Mouse (Mus musculus): ENCODE measurements at regions not wholly inside any gene's neighbourhood (a gene's known extent, or its start where the extent isn't known, plus 50 kb on each side); places are given as distances from the start of the nearest gene placed in this dataset.

- no peak for DNase-seq
Observed at GRCm38 (mm10) chr13:42592945-42593344, 87.5 kb upstream of the Phactr1 start.

DNA sequence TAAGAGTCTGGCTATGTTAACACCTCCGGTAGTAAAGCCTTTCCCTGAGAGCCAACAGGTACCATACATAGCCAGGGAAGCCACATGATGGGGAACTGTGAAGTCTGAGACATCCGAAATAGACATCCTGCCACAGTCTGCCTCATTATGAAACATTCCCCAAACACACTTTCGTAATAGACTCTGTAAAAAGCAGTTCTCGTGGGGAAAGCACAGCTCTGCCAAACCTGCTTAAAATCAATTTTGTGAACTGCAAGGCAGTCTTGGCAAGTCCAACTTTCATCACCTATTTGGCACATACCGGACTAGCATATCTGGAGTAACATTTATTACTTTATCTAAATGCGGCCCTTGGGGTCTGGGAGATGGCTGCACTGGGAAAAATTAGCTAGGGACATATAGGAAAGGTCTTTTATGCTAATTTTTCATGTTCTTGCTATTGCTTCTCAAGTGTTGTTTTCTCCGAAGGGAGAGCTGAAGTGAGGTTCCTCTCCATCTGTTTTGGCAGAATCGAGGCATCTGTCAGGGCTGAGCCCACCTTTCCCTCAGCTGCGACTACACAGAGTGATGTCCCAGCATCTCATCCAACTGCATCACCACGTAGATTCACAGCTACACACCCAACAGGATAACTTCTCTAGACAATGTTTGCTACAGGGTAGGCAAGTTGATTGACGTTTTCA, 86.8 kb upstream of the Phactr1 start:
- no peak for DNase-seq

- no peak for DNase-seq
Observed at GRCm38 (mm10) chr13:42595180-42595579, 85.2 kb upstream of the Phactr1 start.

DNA sequence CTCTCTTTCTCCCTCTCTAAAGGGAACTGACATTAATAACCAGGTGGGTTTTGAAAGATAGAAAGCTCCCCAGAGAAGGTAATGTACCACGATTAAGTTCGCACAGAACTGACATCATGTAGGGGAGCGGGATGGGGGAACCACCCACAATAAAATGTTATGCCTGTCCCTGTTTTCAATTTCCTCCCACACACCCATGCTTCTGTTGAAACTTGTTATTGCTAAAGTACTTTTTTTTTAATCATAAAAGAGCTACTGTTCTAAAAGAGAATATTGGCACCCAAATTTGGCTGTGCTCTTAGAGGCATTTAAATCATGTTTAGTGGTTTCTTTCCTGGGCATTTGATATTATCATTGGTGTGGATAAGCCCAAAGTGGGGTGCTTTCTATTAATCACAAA, 82.6 kb upstream of the Phactr1 start:
- DNase-seq, result no peak

GRCm38 (mm10) chr13:42603308-42603707, 77.1 kb upstream of the Phactr1 start:
- no peak for DNase-seq

DNA sequence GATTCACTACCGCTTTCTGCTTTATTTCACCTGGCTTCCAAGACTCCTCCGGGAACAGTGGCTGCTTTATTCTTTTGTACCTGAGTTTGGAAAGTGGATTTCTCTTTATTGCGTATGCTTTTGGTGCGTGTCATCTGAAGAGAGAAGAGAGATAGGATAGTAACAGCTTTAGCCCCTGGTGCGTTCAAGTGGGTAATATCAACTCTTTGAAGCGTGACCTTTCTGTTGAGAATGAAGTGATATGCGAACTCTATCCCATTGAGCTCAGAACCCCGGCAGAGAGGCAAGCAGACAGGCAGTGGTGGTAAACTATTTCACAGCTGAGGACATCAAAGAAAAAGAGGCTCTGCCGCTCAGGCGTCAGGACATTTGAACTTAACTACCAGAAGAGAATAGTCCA, 72.7 kb upstream of the Phactr1 start:
- DNase-seq, result no peak

DNA sequence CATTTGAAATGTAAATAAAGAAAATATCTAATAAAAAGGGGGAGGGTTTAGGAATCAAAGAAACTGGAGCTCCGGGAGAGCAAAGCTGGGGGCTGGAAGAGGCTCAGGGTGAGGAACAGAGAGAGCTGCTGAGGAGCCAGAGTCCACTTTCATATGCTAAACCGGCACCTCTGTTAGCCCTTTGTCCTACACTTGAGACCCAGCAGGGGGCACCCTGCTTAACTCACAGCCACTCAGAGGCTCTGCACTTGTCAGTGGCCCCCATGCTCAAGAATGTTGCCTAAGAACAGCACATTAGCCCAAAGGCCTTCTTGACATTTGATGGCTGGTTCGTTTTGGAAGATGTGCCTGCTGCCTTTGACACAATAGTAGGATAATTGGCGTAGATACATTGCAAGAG, 71.5 kb upstream of the Phactr1 start:
- no peak for DNase-seq

GRCm38 (mm10) chr13:42613326-42613725, 67.1 kb upstream of the Phactr1 start:
- DNase-seq, result no peak

DNA sequence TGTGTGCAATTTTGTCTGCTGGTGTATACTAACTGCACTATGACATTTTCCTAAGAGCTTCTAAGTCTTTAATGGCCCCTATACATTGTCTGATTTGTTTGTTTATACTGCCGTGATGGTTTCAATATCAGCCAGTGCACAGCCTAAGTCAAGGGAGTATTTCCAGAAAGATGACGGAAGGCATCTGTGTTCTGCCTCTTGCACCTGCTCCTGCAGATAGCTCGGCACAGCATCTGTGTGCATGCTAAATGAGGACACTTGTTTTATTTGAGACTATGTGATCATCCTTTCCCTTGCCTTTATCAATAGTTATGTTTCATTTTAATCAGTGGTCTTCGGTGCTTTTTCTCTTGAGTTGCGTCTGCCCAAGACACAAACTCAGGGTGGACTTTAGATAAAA, 64.6 kb upstream of the Phactr1 start:
- DNase-seq, result no peak

DNA sequence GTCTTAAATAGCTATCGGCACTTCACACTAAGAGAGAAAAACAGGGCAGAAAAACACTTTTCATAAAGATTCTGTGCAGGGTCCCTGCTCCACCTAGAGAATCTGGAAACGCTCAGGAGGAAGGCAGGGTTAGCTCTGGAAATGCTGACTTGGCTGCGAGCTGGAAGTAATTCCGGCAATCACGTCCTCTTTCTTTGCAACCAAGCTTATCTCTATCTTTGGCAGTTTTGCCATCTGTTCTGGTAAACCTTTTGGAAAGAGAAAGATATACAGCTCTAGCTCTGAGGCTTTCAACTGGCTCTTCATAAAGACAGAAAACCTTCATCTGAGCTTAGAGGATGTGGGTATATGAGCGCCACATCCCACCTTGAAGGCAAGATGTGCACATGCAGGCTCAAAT, 63.2 kb upstream of the Phactr1 start:
- no peak for DNase-seq

DNA sequence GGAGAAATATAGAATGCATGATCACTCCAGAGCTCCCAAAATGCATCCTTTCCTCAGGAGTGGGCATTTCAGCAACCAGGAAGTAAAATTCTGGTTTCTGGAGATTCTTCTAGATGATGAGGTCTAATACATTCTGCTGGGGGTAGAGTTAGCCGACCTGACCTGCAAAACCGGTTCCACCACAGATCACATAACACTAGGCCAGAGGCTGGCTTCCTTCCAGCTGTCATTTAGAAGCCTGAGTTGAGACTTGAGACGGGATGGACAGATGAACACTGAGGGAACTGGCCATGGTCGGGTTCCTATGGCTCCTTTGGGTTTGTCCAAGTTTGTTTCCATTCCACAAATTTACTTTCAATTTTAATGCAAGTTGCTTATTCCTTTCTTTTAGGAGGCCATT, 62.6 kb upstream of the Phactr1 start:
- no peak for DNase-seq

- no peak for DNase-seq
Observed at GRCm38 (mm10) chr13:42619555-42620280, 60.7 kb upstream of the Phactr1 start.

DNA sequence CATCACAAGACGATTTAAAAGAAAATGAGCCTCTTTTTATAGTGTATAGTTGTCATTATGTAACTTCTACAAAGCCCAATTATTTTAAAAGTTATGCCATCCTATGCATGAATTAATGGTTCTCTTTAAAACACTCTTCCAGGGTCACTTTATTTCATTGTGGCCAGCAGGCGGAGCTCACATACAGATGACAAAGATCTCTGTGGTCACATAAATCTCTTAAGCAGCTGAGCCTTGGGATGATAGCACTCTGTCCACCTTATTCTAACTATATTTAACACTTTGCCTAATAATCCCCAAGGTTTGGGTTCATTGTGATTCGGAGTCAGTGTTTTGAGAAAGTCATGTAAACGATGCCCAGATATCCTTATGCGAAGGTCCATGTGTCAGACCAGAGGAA, 56.9 kb upstream of the Phactr1 start:
- DNase-seq, result no peak

Measured in gastrocnemius, postnatal 10 days (tissue).